Mouse (Mus musculus) adrenal gland, adult 2 months (tissue): ENCODE results near the gene Dennd1a. TPM values are rescaled to one million over a fixed set of nuclear protein-coding genes. Genes with fewer than 3 reads are reported as not detected.
"Not testable (repeated sequence)": the region's sequence is repeated elsewhere in the genome, so short reads cannot be mapped to it uniquely, and the experiment has no call there.

Experiments used
- DNase-seq: peaks from one replicate; pipeline ENCODE4 v3.0.0; 2021
- polyA plus RNA-seq: library from polyadenylated mRNA; depleted of rRNA; stranded (reverse); fragments of >200 nt; gene quantifications from 2 replicates; pipeline ENCODE4 v1.2.3, GENCODE M21; 2012
- total RNA-seq, 2 experiments: library from RNA; stranded (reverse); gene quantifications; 2 replicates each; pipeline ENCODE4 v1.2.3; 2021

Gene Dennd1a
- total and polyA plus RNA-seq, 3 experiments, result 23.6 to 29.8 (median 26.4) TPM

GRCm38 (mm10) chr2:37969713-37970485 is 317.3 kb downstream of the Dennd1a start:
- DNase-seq, result peak; percentile 25

GRCm38 (mm10) chr2:37964534-37964933 is 322.7 kb downstream of the Dennd1a start:
- DNase-seq, result no peak

- peak; percentile 11 for DNase-seq
Measured at GRCm38 (mm10) chr2:37963362-37963761, 323.8 kb downstream of the Dennd1a start.

GRCm38 (mm10) chr2:37948424-37948823 is 338.8 kb downstream of the Dennd1a start:
- no peak for DNase-seq

GRCm38 (mm10) chr2:37945598-37946336 is 341.4 kb downstream of the Dennd1a start:
- DNase-seq, result no peak

- no peak for DNase-seq
Measured at GRCm38 (mm10) chr2:37942906-37943305, 344.3 kb downstream of the Dennd1a start.

- DNase-seq, result no peak
Measured at GRCm38 (mm10) chr2:37941741-37942140, 345.4 kb downstream of the Dennd1a start.

GRCm38 (mm10) chr2:37940845-37941361 is 346.3 kb downstream of the Dennd1a start:
- DNase-seq, result no peak

GRCm38 (mm10) chr2:37939997-37940396 is 347.2 kb downstream of the Dennd1a start:
- no peak for DNase-seq

- DNase-seq, result not testable (repeated sequence)
Measured at GRCm38 (mm10) chr2:37936922-37937321, 350.3 kb downstream of the Dennd1a start.

- no peak for DNase-seq
Measured at GRCm38 (mm10) chr2:37932240-37932639, 354.9 kb downstream of the Dennd1a start.

GRCm38 (mm10) chr2:37931018-37931930 is 355.9 kb downstream of the Dennd1a start:
- DNase-seq, result no peak

GRCm38 (mm10) chr2:37926133-37926503 is 361.1 kb downstream of the Dennd1a start:
- DNase-seq, result no peak

- no peak for DNase-seq
Measured at GRCm38 (mm10) chr2:37925413-37926132, 361.6 kb downstream of the Dennd1a start.

- DNase-seq, result no peak
Measured at GRCm38 (mm10) chr2:37908721-37909506, 378.3 kb downstream of the Dennd1a start.

GRCm38 (mm10) chr2:37908296-37908695 is 378.9 kb downstream of the Dennd1a start:
- DNase-seq, result no peak

GRCm38 (mm10) chr2:37906261-37906660 is 380.9 kb downstream of the Dennd1a start:
- no peak for DNase-seq

GRCm38 (mm10) chr2:37903286-37903685 is 383.9 kb downstream of the Dennd1a start:
- DNase-seq, result no peak

GRCm38 (mm10) chr2:37883214-37883613 is 404.0 kb downstream of the Dennd1a start:
- DNase-seq, result no peak

- DNase-seq, result no peak
Measured at GRCm38 (mm10) chr2:37881262-37881913, 405.8 kb downstream of the Dennd1a start.
